Mouse (Mus musculus) layer of hippocampus, postnatal 14 days (tissue): ENCODE measurements around the gene Wnk4. TPM values are rescaled to one million over a fixed set of nuclear protein-coding genes. Genes with fewer than 3 reads are reported as not detected.
A peak's percentile ranks its signal among the peaks of the same experiment; 100 is the strongest.

ENCODE experiments used
- DNase-seq, 2 experiments: peaks; one replicate each; pipeline ENCODE4 v3.0.0; 2021 to 2022; ENCODE audit warnings: low spot score in 2 of 2, mixed read lengths in 1 of 2
- total RNA-seq, 2 experiments: library from RNA; stranded (reverse); gene quantifications; 2 replicates each; pipeline ENCODE4 v1.2.3; 2021

Gene Wnk4
- total RNA-seq, 2 experiments from 2014 or later = 6.9 to 9.4 TPM

GRCm38 (mm10) chr11:101269577-101270116 is 9.3 kb downstream of the Wnk4 start:
- no peak for DNase-seq

DNA sequence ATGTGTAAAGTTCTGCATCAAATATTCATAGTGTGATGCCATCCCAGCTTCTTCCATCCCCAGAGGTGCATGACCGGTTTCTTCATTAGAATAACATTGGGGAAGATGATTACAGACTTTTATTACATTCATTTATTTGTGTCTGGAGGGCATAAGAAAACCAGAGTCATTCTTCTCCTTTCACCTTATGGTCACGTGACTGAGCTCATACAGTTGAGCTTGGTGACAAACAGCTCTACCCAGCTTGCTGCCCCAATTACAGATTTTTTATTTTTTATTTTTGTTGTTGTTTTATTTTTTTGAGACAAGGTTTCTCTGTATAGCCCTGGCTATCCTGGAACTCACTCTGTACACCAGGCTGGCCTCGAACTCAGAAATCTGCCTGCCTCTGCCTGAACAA is 12.1 kb downstream of the Wnk4 start:
- DNase-seq = no peak

DNA sequence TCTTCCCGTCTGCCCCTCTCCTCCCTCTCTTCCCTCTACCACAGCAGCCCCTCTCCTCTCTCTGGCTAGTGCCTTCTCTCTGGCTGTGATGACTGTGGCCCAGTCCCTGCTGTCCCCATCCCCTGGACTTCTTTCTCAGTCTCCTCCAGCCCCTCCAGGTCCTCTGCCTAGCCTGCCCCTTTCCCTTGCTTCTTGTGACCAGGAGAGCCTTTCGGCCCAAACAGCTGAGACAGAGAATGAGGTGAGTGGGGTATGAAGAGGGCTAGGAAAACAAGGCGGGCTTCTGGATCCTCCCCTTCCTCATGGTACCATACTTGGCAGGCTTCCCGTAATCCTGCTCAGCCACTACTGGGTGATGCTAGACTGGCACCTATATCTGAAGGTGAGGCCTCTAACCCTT is 14.9 kb downstream of the Wnk4 start:
- DNase-seq = no peak

DNA sequence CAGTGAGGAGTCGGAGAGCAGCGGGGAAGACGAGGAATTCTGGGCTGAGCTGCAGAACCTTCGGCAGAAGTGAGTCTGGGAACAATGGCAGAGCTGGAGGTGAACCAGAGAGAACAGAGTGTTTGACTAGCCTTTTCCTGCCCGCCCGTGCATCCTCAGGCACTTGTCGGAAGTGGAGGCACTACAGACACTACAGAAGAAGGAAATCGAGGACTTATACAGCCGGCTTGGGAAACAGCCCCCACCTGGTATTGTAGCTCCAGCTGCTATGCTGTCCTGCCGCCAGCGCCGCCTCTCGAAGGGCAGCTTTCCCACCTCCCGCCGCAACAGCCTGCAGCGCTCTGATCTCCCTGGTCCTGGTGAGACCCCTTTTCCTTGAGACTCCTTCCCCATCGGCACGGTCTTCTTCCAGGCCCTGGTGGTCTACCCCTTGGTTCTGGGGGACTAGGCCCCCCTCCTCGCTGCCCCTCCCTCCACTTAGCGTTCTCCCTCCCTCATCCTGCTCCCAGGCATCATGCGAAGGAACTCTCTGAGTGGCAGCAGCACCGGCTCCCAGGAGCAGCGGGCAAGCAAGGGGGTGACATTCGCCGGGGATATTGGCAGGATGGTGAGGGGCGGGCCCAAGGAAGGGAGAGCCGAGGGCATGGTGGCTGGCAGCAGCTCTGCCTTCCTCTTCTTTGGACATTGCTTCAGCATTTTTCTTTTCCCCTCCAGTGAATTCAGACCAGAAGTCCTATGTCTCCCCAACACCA is 16.1 kb downstream of the Wnk4 start:
- no peak for DNase-seq

- peak in 1 of 2 experiments; percentile 34 for DNase-seq
Measured at GRCm38 (mm10) chr11:101277381-101278222, 17.2 kb downstream of the Wnk4 start.

DNA sequence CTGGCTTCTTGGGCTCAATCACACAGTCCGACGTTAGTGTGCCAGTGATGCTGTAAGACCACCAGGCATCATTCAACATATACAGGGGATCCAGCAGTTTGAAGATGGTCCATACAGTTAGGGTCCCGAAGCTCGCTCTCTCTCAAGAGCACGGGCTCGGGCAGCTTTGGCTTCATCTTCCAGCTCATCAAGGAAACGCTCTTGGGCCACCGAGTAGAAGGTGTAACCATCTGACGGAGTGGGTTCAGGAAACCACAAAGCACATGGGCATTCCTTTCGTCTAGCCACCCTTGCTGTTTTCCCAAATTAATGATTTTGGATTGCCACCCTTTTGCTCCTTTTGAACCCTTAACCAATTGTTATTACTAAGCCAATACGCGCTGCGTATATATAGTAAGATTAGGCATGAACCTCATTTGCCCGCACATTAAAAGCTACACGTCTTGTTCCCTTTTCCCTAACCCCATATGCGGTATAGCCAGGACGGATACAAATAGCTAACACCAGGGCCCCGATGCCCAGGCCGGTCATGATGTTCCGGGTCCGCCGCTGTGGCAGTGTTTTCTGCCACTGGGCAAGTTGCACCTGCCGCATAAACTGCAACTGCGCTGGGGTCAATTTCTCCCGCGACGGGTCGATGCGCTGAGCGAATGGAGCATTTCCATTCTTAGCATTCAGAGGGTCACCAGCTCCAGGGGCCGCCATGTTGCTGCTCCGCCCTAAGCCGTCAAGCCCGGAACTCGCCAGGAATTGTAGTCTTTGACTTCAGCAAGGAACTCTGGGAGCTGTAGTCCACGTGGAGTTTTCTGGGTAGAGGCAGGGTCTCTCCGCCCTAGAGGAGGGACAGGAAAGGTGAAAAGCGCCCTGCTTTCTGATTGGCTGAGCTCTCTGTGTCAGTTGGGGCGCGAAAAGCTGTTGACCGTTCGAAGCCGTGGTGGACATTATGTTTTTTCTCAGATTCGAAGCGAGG is 18.1 kb downstream of the Wnk4 start, which contains the start of the genes Cntd1 and Coa3:
Gene Cntd1 (plus strand): TSS at position 790 of the 970 bp plus-strand sequence.
Gene Coa3 (minus strand): TSS at position 892 of the 970 bp plus-strand sequence.
- DNase-seq = peak; percentile 84 to 91

DNA sequence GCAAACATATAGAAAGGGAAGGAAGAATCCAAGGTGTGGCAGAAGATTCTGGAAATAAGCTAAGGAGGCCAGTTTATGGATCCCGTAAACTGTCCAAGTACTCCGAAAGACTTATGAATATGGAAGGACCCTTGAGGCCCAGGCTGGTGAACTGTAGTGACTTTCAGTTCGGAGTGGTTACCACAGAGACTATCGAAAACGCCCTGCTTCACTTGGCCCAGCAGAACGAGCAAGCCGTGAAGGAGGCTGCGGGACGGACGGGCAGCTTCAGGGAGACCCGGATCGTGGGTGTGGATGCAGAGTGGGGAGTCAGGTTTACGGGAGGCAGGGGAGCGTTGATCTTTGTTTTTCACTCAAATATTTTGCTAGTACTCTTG is 18.8 kb downstream of the Wnk4 start:
- DNase-seq = no peak

GRCm38 (mm10) chr11:101280837-101281236 is 20.5 kb downstream of the Wnk4 start:
- no peak for DNase-seq

DNA sequence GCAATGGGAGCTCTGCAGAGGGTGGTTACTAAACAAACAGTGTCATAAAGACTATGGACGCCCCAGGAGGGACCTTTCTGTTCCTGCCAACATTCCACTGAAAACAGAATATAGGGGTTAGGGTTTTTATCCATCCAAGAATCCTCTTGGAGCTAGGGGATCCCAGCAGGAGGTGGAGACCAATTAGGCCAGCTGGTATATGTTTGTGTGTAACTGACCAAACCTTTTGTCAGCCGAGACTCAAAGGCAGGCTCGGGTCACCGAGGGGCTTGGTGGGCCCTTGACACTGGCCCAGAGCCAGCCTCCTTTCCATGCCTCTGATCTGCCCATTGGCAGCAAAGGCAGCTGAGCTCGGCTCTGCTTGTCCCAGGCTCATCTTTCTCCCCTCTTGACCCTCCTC is 22.5 kb downstream of the Wnk4 start:
- no peak for DNase-seq

DNA sequence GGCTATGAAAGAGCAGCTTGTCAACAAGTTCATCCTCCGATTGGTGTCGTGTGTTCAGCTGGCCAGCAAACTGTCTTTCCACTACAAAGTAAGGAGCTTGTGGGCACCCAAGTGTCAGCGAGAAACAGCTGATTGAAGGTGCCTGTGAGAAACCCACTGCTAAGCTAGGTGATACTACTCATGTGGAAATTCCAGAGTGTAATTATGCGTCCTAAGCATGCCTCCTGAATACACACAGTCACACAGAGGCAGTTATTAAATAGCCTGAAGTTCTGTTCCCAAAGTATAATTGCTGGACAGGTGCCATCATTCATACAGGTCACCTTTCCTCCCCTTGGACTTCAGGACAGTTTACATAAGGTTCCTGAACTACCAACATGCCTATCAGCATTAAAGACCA is 23.4 kb downstream of the Wnk4 start:
- DNase-seq = no peak

DNA sequence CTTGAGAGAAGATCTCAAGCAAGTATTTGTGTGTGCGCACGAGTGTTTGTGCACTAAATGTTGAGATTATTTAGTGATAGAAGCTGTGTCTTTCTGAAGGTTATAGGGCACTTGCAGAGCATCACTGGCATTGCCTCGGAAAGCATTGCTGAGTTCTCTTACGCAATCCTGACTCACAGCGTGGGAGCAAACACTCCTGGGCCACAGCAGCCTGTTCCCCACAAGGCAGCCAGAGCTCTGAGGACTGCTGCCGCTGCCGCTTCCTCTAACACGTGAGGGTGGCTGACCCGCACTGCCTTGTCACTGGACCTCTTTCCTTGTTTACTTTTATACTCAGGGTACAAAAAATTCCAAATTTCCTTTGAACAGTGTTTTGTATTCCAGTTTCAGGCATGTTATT is 26.9 kb downstream of the Wnk4 start:
- DNase-seq = no peak

DNA sequence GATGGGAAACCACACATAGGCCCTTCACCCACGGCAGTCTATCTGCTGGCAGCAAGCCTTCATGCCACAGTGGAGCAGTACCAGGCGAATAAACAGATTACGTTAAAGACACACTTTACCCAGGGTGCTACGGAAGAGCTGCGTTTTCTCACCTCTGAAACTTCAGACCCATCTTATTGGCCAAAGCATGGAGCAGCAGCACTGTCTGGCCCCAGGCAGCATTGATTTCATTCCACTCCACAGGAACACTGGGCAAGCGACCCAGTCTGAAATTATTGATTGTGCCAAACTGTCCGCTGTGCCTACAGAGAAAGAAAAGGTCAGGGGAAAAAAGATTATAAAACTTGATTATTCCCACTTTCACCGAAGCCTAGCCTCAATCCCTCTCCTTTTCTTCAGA is 30.9 kb downstream of the Wnk4 start:
- DNase-seq = no peak

DNA sequence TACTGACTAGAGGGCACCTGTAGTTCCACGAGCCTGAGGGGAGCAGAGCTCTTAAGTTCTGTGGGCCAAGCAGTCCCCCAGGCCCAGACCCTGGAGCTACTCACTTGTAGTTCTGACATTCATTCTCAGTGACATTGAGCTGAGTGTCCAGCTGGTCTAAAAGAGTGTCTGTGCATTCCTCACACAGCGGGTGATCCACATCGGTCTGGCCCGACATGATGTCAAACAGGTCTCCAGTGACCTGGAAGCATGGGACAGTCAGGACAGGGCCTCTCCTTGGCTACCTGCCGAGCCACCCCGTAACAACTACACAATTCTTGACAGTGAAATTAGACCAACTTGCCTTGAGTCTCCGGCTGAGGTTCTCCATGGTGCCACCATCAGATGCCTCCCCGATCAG is 34.8 kb downstream of the Wnk4 start:
- no peak for DNase-seq

GRCm38 (mm10) chr11:101300881-101301280 is 40.5 kb downstream of the Wnk4 start:
- DNase-seq = no peak

DNA sequence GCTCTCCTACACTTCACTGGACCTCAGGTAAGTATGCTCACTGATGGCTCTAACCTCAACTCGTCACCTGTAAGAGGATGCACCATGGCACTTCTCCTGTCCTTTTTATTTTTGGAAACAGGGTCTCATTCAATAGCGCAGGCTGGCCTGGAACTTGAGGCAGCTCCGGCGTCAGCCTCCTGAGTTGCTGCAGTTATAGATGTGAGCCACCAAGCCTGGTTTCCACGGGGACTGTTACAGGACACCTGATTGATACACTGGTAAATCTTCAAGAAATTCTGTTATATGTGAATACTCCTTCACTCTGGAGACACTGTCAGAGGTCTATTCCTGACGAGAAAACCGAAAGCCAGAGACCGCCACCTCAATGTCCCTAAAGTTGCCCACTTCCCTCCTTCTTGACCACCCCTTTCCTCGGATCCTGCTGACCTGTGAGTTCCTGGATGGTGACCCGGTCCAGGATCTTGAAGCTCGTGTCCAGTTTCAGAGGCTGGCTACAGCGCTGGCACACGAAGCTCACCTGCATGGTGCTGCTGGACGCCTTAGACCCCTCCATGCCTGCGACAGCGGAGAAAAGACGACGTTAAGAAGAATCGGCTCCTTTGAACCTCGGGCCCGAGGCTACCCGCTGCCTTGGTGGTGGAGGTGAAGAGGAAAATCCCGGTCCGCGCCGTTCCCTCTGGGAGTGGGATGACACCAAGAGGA is 41.1 kb downstream of the Wnk4 start:
- DNase-seq = no peak

DNA sequence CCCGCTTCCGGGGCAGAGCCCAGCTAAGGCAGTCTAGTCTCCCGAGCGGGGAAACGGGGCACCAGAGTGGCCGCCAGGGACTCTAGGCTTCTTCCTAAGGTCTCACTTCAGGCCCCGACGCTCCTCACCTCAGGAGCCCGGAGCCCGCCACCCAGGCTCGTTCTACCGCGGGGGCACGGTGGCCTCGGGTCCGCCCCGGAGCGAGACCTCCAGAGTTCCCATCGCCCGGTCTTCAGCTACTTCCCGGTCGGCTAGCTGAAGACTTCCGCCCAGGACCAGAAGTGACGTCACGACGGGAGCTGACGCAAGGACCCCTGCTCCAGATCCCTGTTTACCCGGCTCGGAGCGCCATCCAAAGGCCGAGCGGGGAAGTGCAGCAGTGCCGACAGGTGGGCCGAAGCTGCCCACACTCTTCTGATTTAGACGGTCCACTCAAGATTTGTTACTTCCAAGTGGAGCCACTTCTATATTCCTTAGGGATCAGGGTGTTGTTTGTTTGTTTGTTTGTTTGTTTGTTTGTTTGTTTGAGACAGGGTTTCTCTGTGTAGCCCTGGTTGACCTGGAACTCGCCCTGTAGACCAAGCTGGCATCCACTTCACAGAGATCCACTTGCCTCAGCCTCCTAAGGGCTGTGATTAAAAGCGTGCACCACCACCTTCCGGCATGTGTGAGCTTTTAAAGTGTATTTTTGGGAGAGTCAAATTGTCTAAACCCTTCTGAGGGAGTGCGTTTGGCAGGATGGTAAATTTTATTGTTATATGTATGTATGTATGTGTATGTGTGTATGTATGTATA is 41.8 kb downstream of the Wnk4 start, which contains the start of gene Becn1:
Gene Becn1 (minus strand): TSS at position 283 of the 795 bp plus-strand sequence.
- peak; percentile 95 to 97 for DNase-seq

DNA sequence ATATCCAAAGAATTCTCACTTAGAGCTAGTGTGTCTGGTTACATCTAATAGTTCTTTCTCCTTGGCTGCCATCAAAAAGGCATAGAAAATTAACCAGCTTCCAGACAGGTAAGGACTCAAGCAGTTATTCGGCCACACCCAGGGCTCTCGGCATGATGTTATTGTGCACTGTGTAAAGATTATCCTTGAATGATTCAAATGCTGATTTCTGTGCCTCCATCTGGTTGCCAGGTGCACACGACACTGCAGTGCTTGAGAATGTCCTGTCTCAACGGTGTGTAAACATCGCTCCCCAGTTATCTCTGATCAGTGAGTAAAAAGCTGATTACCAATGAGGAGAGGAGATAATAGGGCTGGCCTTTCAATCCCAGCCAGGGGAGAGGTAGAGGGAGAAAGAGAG is 47.4 kb downstream of the Wnk4 start:
- DNase-seq = no peak

- no peak for DNase-seq
Measured at GRCm38 (mm10) chr11:101311083-101311482, 50.7 kb downstream of the Wnk4 start.

DNA sequence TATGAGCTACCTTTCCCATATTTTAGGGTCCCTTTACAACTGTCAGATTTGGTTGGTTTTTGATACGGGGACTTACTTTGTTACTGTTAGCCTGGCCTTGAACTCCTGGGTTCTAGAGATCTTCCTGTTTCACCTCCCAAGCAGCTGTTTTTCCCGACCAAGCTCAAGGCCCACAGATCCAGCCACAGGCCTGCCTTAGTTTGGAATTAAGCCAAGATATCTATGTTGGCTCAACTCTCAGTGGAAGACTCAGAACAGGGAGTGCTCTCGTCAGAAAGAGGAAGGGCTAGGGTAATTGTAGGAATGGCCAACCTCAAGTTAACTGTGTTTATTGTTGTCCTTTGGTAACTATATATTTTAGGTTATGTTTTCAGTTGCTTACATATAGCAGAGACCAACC is 51.8 kb downstream of the Wnk4 start:
- DNase-seq = no peak
